Mouse (Mus musculus): Measurements from ENCODE around the gene Atrnl1.

The Atrnl1 gene

DNA sequence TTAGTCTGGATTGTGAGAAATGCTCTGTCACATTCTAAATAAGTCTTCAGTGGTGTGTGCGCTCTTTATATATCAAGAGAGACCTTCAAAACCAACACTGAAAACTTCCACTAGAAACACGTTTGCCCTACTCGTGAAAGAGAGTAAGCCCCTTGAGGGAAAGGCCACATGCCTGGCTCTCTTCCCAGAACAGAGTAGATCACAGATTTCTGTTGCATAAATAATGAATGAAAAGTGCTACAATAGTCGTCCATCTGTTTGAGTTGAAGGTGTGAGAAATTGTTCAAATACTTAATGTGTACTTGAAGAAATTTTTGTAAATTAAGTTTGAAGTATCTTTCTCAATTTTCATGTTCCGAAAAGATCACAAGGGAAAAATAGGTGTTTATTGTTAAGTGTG, 312.2 kb downstream of the Atrnl1 start:
- no peak for DNase-seq (ENCODE audit: low spot score in 2 of 2)

DNA sequence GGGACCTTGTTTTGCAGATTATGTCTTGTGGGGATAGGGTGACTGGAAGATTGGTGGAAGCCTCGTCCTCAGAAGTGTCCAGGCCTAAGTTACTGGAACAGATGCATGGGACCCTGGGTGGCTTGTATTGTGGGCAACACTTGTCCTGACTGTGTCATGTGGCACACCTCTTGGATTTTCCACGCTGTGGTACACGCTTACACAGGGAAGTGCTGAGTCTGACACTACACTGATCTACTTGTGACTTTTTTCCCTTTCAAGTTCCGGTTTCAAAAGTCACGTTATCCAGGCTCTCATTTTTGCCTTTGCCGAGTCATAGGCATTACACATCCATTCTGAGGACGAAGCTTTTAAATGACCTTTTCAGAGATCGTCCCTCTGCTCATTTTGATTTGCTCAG, 314.0 kb downstream of the Atrnl1 start:
- no peak for DNase-seq (ENCODE audit: low spot score in 2 of 2)

DNA sequence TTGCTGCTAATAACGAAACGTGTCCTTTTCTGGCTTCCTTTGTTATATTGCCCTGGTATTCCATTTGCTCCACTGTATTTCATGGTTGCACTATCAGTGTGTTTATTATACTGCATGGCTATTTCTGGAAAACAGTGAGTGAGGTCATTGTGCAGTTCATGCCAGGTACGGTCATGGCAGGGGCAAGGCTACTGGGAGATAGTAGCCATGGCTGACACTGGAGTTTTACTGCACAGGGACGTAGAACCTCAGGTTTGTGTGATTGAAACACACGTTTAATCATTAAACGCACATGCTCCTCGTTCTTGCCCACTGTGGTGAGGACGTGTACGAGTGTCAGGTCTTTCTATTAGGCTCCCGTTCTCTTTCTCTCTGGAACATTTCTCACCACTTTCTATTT, 314.8 kb downstream of the Atrnl1 start:
- DNase-seq (ENCODE audit: low spot score in 2 of 2) = no peak

DNA sequence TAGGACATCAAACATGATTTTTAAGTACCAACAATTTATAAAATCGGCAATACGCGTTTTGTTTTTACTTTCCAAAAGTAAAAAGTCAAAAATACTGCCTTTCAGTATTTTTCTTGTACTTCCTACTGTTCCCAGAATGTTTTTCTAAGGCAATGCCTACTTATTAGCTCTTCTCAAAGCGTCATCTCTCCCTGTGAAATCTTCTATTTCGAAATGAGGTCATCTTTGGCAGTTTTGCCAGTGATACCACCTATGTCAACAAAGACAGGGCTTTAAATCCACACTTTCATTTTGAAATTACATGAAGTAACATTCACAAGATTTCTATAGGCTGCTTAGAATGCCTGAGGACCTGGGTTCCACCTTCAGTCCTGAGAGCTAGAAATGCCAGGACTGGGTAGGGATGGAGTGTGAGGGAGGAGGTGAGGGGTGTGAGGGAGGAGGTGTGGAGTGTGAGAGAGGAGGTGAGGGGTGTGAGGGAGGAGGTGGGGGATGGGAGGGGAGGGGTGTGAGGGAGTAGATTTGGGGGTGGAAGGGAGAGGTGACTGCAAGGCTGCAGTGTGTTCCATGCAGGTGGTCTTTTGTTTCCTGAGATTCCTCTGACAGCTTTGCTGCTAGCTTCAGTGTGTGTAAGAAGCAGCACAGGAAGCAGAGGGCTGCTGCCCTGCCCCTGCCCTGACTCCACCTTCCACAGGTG, 315.5 kb downstream of the Atrnl1 start:
- DNase-seq (ENCODE audit: low spot score in 2 of 2) = peak in 1 of 2 experiments; percentile 26

DNA sequence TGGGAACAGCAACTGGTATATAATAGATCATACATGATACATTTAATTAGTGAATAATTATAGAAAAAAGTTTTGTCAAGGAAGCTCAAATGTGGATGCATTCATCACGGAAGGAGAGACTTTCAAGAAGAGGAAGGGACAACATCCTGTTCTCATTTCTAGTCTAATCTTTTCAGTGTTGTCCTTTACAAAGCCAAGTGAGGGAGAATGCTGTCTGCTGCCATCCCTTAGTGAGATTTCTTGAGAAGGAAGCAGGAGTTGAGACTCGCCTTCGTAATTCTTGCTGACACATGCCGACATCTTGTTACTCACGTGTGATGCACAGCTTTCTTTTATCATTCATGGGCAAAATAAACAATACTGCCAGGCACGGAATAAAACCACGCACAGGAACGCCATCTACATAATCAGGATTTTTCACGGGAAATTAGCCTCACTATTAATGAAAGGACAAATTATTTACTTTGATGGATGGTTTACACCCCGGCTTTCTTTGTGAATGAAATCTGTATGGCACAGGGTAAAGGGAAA, 316.2 kb downstream of the Atrnl1 start:
- DNase-seq (ENCODE audit: low spot score in 2 of 2) = no peak

DNA sequence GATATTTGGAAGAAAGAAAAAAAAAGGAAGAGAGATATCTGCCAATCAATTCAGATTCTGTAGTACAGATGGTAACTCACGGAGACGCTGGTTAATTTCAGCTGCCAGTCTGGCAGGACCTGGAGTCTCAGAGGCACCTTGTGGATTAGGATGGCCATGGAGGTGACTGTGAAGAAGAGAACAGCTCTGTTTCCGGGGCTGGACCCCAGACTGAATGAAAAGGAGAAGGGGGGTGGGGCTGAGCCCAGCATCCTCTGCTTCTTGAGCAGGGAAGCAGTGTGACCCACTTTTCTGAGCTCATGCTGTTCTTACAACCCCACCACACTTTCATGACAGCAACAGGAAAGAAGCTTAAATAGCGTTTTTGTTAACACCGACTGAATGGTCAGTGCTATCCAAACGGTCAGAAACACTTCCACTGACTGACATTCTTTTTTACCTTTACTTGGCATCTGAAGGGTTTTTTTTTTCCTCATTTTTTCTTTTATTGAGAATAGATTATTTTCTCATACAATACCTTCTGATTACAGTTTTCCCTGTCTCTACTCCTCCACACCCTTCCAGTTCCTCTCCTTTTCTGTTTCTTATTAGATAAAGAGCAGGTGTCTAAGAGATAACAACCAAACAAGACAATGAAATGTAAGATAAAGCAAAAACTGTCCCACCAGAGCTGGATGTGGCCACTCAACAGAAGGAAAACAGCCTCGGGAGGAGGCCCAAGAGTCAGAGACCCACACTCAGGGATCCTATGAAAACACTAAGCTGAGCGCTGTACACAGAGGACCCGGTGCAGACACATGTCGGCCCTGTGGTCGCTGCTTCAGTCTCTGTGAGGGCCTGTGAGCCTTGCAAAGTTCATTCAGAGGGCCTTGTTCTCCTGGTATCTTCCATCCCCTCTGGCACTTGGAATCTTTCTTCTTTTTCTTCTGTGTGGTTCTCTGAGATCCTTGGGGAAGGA, 317.0 kb downstream of the Atrnl1 start:
- DNase-seq (ENCODE audit: low spot score in 2 of 2) = peak in 1 of 2 experiments; percentile 10

DNA sequence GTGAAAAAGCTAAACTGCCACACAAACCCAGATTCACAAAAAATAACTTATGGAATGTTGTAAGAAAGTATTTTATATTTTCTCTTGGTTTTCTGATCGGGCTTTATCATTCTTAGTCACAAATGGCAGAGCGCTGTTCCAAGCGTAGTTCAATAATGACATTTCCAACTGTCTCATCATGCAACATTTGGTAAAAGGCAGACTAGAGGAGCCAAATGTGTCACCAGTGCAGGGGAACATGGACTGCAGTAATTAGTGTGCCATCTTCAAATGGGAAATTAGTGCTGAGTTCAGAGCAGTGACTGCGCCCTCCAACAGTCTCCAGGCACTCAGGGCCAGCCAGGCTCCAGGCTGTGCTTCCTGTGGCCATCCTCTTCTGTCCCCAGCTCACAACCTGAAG, 320.8 kb downstream of the Atrnl1 start:
- no peak for DNase-seq (ENCODE audit: low spot score in 2 of 2)

DNA sequence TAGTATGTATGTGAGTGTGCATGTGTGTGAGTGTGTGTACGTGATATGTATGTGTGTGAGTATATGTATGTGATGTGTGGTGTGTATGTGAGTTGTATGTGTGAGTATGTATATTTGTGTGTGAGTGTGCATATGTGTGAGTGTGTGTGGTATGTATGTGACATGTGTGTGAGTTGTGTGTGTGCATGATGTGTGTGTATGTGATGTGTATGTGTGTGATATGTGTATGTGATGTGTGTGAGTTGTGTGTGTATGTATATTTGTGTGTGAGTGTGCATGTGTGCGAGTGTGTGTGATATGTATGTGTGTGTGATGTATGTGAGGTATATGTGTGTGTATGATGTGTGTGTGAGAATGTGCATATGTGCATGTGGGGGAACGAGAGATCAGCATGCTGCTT, 326.0 kb downstream of the Atrnl1 start:
- DNase-seq (ENCODE audit: low spot score in 2 of 2) = no peak

DNA sequence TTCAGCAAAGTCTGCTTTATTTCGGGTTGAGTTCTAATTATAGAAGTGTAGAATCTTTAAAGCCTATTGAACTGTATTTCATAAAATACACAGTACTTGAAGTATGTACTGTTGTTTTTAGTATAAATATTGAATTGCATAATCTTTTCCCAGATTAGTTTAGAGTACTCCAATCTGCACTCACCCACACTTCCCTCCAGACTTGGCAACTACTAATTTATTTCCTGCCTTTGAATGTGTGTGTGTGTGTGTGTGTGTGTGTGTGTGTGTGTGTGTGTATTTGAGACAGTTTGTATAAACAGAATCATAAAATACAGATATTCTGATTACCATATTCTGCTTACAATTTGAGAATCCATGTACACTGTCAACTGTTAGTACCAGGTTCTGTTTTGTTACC, 328.3 kb downstream of the Atrnl1 start:
- no peak for DNase-seq (ENCODE audit: low spot score in 2 of 2)

DNA sequence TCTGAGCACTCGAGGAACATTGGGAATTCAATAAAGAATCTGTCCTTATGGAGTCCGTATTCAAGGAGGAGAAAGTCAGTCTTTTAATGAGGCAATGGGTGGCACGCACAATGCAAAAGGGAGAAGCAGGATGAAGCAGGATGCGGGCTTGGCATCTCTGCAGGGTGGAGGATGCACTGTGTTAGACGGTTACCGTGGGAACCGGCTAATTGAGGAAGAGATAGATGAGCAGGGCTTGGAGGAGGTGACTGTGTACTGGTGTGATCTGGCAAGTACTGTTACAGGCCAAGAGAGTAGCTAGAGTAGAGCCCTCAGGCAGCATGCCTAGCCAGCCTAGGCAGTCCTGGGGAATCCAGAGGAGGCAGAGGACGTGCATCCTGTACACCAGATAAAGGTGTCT, 330.7 kb downstream of the Atrnl1 start:
- DNase-seq (ENCODE audit: low spot score in 2 of 2) = no peak

DNA sequence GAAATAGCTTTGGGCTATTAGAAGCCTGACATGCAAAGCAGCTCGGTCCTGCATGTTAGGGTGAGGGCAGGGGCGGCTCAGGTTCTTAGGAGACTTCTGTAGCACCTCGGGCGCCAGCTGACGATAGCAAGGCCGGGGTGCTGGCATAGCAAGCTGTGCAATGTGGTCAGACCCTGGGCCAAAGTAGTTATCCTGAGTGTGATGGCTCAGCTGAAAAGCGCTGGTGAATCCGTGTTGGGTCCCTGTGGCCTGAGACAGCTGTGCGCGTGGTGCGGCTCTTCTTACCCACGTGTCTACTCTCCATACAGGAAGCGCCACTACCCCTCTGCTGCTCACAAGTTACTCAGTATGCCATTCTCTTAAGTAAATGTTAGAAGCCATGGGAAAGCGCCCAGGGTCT, 331.4 kb downstream of the Atrnl1 start:
- DNase-seq (ENCODE audit: low spot score in 2 of 2) = no peak

DNA sequence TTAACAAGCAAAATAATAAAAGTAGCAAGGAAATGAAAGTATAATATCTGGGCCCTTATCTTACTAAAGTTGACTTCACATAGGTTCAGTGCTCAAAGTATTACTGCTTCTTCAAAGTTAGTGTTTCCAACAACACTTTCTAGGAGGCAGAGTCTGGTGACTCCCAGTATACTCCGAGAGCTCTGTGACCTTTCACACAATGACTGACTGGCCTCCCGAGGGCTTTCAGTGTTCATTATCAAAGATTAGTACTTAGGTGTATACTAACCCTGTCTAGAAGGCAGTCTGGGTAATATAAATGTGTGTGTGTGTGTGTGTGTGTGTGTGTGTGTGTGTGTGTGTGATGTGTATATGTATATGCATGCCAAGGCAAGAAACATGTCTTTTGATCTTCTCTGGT, 332.5 kb downstream of the Atrnl1 start:
- DNase-seq (ENCODE audit: low spot score in 2 of 2) = no peak

DNA sequence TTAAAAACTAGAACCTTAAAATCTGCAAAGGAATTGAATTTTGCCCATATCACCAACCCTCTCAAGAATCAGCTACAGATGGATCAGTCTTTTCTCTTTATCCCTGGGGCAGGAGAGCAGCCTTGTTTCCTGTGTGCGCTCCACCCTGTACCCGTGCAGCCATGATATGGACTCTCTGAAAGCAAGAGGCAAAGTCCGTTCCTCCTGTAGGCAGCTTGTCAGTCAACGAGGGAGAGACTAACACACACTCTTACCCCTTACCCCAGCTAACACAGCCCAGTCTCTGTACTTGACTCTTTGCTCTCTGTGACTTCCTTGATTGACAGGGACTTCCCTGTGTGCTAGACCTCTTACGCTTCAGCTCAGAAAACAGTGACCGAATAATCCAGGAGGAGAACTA, 333.8 kb downstream of the Atrnl1 start:
- no peak for DNase-seq (ENCODE audit: low spot score in 2 of 2)

DNA sequence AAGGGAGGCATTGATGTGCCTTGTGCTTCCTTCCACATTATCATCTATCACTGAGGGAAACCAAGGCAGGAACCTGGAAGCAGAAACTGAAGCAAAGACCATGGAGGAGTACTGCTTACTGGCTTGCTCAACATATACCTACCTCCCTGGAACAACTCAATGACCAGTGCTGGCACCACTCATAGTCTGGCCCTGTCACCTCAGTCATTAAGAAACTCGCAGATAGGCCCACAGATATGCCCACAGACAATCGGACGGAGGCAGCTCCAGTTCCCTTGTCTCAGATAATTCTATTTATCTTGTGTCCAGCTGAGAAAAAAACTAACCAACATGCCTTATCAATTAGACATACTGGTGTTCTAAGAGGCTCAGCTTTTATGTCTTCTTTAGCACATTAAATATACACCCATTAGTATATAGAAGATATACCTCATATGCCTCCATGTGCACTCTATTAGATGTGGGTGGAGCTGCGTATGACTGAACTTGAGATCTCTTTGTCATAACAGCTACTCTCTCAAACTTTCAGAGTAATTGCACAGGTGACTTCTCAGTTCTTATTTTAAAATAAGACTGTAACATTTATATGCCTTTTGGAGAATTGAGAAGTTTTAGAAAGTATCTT, 334.9 kb downstream of the Atrnl1 start:
- no peak for DNase-seq (ENCODE audit: low spot score in 2 of 2)

DNA sequence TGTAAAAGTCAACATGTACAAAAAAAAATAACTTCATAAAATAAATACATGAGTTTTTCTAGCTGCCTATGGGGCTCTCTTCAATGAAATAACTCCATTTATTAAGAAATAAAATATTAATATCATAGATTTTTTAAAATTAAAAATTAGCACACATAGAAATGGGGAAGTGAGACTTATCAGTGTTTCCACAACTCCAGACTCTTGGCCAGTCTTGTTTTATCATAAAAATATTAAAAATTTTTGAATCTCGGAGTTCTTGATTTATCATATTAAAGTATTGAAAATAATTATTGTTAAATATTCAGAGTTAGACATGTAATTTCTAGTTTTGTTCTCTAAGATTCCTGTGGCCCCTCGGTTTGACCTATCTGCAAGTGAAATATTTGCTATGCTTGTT, 337.7 kb downstream of the Atrnl1 start:
- no peak for DNase-seq (ENCODE audit: low spot score in 2 of 2)

DNA sequence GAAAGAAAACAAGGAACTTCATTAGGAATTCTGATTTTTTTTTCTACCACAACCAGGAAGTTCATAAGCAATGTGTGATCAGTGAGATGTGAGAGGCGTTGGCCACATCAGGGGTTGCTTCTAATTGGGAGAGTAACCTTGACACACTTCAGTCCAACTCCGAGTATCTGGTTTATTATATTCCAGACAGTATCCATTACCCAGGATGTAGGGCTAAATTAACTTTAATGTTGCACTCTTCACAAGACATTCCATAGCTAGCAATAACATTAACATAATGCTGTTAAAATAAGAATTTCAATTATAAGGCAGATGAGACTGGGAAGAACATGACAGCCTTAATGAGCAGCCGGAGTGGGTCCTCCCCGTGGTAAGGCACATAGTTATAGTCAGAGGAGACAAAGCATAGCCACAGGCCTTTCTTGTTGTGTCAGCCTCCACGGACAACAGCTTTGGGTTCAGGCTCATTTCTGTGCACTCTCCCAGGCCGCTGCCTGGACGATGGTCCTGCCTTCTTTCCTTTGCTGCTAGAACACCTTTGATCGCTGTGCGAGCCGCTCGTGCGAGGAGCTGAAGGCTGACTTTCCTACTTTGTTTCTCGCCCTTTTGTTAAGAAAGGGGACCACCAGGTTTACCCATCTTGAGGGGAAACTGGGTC, 338.6 kb downstream of the Atrnl1 start:
- DNase-seq (ENCODE audit: low spot score in 2 of 2) = no peak

DNA sequence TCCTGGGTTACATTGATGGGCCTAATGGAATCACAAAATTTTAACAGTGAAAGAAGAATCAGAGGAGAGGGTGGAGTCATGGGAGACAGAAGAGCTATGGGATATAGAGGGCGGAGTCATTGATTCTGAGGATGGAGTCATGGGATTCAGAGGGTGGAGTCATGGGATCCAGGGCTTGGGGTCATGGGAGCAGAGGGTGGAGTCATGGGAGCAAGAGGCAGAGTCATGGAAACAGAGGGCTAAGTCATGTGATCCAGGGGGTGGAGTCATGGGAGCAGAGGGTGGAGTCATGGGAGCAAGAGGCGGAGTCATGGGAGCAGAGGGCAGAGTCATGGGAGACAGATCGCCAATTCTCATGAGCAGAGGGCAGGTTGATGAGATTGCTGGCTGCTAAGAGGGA, 343.3 kb downstream of the Atrnl1 start:
- DNase-seq (ENCODE audit: low spot score in 2 of 2) = no peak

DNA sequence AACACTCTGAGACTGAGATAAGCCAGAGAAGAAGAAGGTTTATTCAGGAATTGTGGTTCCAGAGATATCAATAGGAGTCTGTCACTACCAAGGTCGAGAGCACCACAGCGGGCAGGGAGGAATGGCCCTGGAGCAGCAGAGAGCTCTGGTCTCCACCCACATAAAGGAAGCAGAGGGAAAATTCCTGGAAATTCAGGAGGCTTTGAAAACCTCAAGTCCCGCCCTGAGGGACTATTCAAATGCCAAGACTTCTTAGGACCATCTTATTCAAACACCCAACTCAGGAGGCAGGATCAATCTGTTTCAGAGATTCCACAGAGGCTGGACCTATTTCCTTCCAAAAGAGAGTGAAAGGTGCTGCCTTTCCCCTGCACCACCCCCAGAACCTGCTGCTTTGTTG, 345.6 kb downstream of the Atrnl1 start:
- DNase-seq (ENCODE audit: low spot score in 2 of 2) = no peak

DNA sequence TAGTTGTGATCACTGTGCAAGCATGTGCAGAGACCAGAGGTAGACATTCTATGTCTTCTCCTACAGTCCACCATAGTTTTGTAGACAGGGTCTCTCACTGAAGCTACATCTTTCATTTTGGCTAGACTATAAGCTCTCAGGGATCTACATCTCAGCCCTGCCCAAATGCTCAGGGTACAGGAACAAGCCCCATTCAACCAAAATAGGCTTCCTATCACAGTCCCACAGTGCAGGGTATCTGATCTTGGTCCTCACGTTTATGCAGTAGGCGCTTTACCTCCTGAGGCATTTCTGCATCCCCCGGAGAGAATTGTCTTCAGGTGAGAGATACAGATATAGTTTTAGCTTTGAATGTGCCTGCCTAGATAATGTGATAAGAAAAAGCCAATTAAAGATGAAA, 346.5 kb downstream of the Atrnl1 start:
- no peak for DNase-seq (ENCODE audit: low spot score in 2 of 2)

DNA sequence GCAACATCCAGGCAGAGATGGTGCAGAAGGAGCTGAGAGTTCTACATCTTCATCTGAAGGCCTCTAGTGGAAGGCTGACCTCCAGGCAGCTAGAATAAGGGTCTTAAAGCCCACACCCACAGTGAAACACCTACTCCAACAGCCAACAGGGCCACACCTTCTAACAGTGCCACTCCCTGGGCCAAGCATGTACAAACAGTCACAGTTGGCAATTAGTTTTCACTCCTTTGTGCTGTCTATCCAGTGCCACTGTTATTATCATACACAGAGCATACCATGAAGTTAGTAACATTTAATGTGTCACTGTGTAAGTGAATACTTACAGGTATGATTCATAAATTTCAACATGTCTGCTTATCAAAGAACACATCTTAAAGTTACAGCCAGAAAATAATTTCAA, 347.3 kb downstream of the Atrnl1 start:
- DNase-seq (ENCODE audit: low spot score in 2 of 2) = no peak

DNA sequence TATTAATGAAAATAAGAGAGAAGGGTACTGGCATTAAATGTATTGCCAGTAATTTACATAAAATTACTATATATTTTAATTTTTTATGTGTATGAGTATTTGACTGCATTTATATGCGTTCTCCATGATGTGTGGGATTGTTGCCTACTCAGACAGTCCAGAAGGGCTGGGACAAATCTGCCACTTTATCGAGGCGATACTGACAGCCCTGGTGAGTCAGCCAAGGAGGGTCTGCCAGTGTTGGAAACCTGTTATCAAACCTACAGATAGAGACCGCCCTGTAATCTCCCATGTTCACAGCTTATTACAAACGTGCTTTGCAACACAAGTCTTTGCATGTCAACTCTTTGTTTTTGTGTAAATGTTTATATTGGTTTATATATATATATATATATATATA, 347.9 kb downstream of the Atrnl1 start:
- DNase-seq (ENCODE audit: low spot score in 2 of 2) = no peak

DNA sequence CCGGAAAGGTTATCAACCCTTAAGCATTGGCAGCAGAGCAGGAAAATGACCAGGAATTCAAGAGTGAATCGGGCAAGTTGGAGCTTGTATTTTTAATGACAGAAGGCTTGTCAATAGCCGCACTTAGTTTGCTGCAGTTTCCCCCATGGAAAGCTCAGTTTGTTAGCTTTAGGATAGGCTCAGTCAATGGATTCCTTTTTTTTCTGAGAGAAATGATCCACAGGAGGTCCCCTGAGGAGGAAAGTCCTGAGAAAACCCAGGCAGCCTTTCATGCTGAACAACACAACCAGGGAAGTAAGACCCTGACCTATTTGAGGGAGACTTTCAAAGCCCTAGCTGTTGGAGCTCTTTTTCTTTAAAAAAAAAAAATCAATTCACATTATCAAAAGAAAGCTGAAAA, 350.5 kb downstream of the Atrnl1 start:
- DNase-seq (ENCODE audit: low spot score in 2 of 2) = no peak
